Mouse (Mus musculus): ENCODE data around the gene Lmna. TPM values are rescaled to one million over a fixed set of nuclear protein-coding genes. Genes with fewer than 3 reads are reported as not detected.

Lmna gene
- 161 and 176 TPM in 2 replicates for polyA plus RNA-seq (2015; fragmentation: Nextera tagmentation; extraction: Ambion mirVana)

GRCm38 (mm10) chr3:88509692-88510420 is at the start of gene Lmna:
Gene Lmna (minus strand): TSS chr3:88509956.

GRCm38 (mm10) chr3:88553525-88553879 is 43.7 kb upstream of the Lmna start, which contains the start of gene Ubqln4:
Gene Ubqln4 (plus strand): TSS chr3:88553758.

GRCm38 (mm10) chr3:88552676-88553524 is 43.1 kb upstream of the Lmna start, which contains the start of gene Lamtor2:
Gene Lamtor2 (minus strand): TSS chr3:88553074.

GRCm38 (mm10) chr3:88548180-88548917 is 38.6 kb upstream of the Lmna start, which contains the start of gene Rab25:
Gene Rab25 (minus strand): TSS chr3:88548300.

GRCm38 (mm10) chr3:88532299-88532674 is 22.5 kb upstream of the Lmna start, which contains the start of gene Mex3a:
Gene Mex3a (plus strand): TSS chr3:88532395.

GRCm38 (mm10) chr3:88460983-88461696 is 48.6 kb downstream of the Lmna start, which contains the start of gene Sema4a:
Gene Sema4a (minus strand): TSS chr3:88461182.

MicroRNAs within 50 kb of the gene (microRNA counts, 519-probe panel; counts per million panel counts)
- 88.3 counts per million for microRNA mmu-miR-1905

Other genes starting within 250 kb of the Lmna start
- 0.11 TPM in 1 of 2 replicates, not detected in the other for gene Gm38392, start 222.7 kb downstream of the Lmna start, polyA plus RNA-seq (2015; fragmentation: Nextera tagmentation; extraction: Ambion mirVana)
- 6.8 and 8.8 TPM in 2 replicates for gene Tsacc, start 213.0 kb downstream of the Lmna start, polyA plus RNA-seq (2015; fragmentation: Nextera tagmentation; extraction: Ambion mirVana)
- gene Cct3, start 212.8 kb downstream of the Lmna start, polyA plus RNA-seq (2015; fragmentation: Nextera tagmentation; extraction: Ambion mirVana): 250 and 259 TPM in 2 replicates
- gene Glmp, start 184.9 kb downstream of the Lmna start, polyA plus RNA-seq (2015; fragmentation: Nextera tagmentation; extraction: Ambion mirVana): 110 and 123 TPM in 2 replicates
- gene Tmem79, start 173.8 kb downstream of the Lmna start, polyA plus RNA-seq (2015; fragmentation: Nextera tagmentation; extraction: Ambion mirVana): 1.7 and 2.1 TPM in 2 replicates
- gene Smg5, start 173.7 kb downstream of the Lmna start, polyA plus RNA-seq (2015; fragmentation: Nextera tagmentation; extraction: Ambion mirVana): 23.4 and 27.3 TPM in 2 replicates
- 9.5 and 10.4 TPM in 2 replicates for gene Paqr6, start 145.4 kb downstream of the Lmna start, polyA plus RNA-seq (2015; fragmentation: Nextera tagmentation; extraction: Ambion mirVana)
- not detected in 2 replicates for gene Bglap3, start 137.2 kb downstream of the Lmna start, polyA plus RNA-seq (2015; fragmentation: Nextera tagmentation; extraction: Ambion mirVana)
- not detected in 2 replicates for gene Bglap2, start 131.3 kb downstream of the Lmna start, polyA plus RNA-seq (2015; fragmentation: Nextera tagmentation; extraction: Ambion mirVana)
- 0.50 and 0.57 TPM in 2 replicates for gene Bglap, start 125.5 kb downstream of the Lmna start, polyA plus RNA-seq (2015; fragmentation: Nextera tagmentation; extraction: Ambion mirVana)
- gene Pmf1, start 99.6 kb downstream of the Lmna start, polyA plus RNA-seq (2015; fragmentation: Nextera tagmentation; extraction: Ambion mirVana): 130 and 143 TPM in 2 replicates
- gene Slc25a44, start 84.8 kb downstream of the Lmna start, polyA plus RNA-seq (2015; fragmentation: Nextera tagmentation; extraction: Ambion mirVana): 11.0 and 12.1 TPM in 2 replicates
- 15.6 and 16.4 TPM in 2 replicates for gene Sema4a, start 48.8 kb downstream of the Lmna start, polyA plus RNA-seq (2015; fragmentation: Nextera tagmentation; extraction: Ambion mirVana)
- gene Mex3a, start 22.4 kb upstream of the Lmna start, polyA plus RNA-seq (2015; fragmentation: Nextera tagmentation; extraction: Ambion mirVana): 2.4 and 3.2 TPM in 2 replicates
- 0.28 and 0.63 TPM in 2 replicates for gene Rab25, start 38.3 kb upstream of the Lmna start, polyA plus RNA-seq (2015; fragmentation: Nextera tagmentation; extraction: Ambion mirVana)
- 105 and 113 TPM in 2 replicates for gene Lamtor2, start 43.1 kb upstream of the Lmna start, polyA plus RNA-seq (2015; fragmentation: Nextera tagmentation; extraction: Ambion mirVana)
- gene Ubqln4, start 43.8 kb upstream of the Lmna start, polyA plus RNA-seq (2015; fragmentation: Nextera tagmentation; extraction: Ambion mirVana): 15.9 and 16.0 TPM in 2 replicates
- gene Ssr2, start 65.9 kb upstream of the Lmna start, polyA plus RNA-seq (2015; fragmentation: Nextera tagmentation; extraction: Ambion mirVana): 148 and 161 TPM in 2 replicates
- 34.8 and 51.4 TPM in 2 replicates for gene Arhgef2, start 96.0 kb upstream of the Lmna start, polyA plus RNA-seq (2015; fragmentation: Nextera tagmentation; extraction: Ambion mirVana)
- gene Rxfp4, start 143.2 kb upstream of the Lmna start, polyA plus RNA-seq (2015; fragmentation: Nextera tagmentation; extraction: Ambion mirVana): not detected in 2 replicates
- gene Khdc4, start 175.8 kb upstream of the Lmna start, polyA plus RNA-seq (2015; fragmentation: Nextera tagmentation; extraction: Ambion mirVana): 34.2 and 39.9 TPM in 2 replicates
- gene Rit1, start 206.9 kb upstream of the Lmna start, polyA plus RNA-seq (2015; fragmentation: Nextera tagmentation; extraction: Ambion mirVana): 44.7 and 51.9 TPM in 2 replicates